Mouse (Mus musculus) macrophage (primary cell): ENCODE measurements around the gene Cysrt1. TPM values are rescaled to one million over a fixed set of nuclear protein-coding genes. Genes with fewer than 3 reads are reported as not detected.

Experiments
- H3K27ac ChIP-seq: fragments of 350-480 bp; formaldehyde crosslinking; 2 replicates; pipeline ENCODE4 v1.9.0; 2021
- H3K36me3 ChIP-seq: fragments of 350-480 bp; formaldehyde crosslinking; 2 replicates; pipeline ENCODE4 v1.9.0; 2021; ENCODE audit errors: inconsistent target
- H3K4me3 ChIP-seq: fragments of 350-480 bp; formaldehyde crosslinking; 2 replicates; pipeline ENCODE4 v1.9.0; 2021; ENCODE audit errors: inconsistent target
- H3K79me2 ChIP-seq: fragments of 350-480 bp; formaldehyde crosslinking; 2 replicates; pipeline ENCODE4 v1.9.0; 2021; ENCODE audit errors: inconsistent target
- WGBS: methylation state at CpG from one replicate; pipeline ENCODE4 v1.1.7; 2026; ENCODE audit warnings: inconsistent platforms; ENCODE audit not compliant: missing documents; 5-methylcytosine and 5-hydroxymethylcytosine counted together
- polyA plus RNA-seq: library from polyadenylated mRNA; stranded (reverse); fragments of 250-400 nt; gene quantifications from 3 replicates; pipeline ENCODE4 v1.2.4, GENCODE M21; 2018; ENCODE audit warnings: inconsistent platforms

Gene Cysrt1
- polyA plus RNA-seq, 1 experiment from 2014 or later, result not detected

DNA sequence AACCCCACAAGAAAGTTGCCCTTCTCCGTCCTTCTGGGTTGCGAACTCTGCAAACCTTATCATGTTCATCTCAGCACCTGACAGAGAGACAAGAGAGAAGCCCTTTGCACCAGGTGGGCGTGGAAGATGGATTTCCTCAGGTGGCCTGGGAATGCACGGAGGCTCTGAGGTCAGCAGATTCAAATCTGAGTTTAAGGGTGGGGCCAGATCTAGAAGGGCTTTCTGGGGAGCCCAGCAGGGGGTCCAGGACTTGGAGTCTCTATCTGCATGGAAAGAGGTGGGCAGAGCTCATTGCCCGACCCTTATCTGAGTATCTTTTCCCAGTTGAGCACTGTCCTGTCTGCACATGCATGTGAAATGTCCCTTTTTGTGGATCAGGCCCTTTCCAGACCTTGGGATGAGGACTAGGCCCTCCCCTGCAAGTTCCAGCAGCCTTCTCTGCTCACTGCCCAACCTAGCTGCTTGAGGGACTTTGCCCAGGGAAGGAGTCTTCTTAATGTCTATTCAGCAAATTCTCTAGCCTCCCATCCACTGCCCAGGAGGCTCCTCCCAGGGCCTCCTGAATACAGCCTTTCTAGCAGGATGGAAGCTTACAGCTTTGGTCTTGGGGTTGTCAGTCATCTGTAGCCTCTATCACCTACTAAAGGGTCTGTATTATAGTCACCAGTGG, 7.6 kb downstream of the Cysrt1 start:
- H3K36me3 ChIP-seq, result no peaks in the 10 kb centered on the region
- WGBS, result 91% methylated on average over 5 of the region's 5 CpGs
- no peak overlapping the region for H3K4me3 ChIP-seq
- no peak overlapping the region for H3K27ac ChIP-seq
- H3K79me2 ChIP-seq, result no peaks in the 10 kb centered on the region

- no peak within 1 kb of the TSS for H3K4me3 ChIP-seq
- no peaks in the 10 kb centered on the region for H3K79me2 ChIP-seq
- no peak within 1 kb of the TSS for H3K27ac ChIP-seq
- 61% methylated on average over 3 of the region's 3 CpGs for WGBS
- H3K36me3 ChIP-seq, result no peaks in the 10 kb centered on the region
These were observed 8.2 kb downstream of the Cysrt1 start, which contains the start of gene Slc34a3 for GRCm38 (mm10) chr2:25234050-25234449. TSS of gene Slc34a3 (minus strand) at chr2:25234364.

- Histone ChIP-seq H3K36me3 (no peaks in the 10 kb centered on the region), H3K27ac (no peak overlapping the region), H3K4me3 (no peak overlapping the region), H3K79me2 (no peaks in the 10 kb centered on the region)
- 22% methylated on average over 4 of the region's 4 CpGs for WGBS
These were observed 8.8 kb downstream of the Cysrt1 start for GRCm38 (mm10) chr2:25233421-25233820.

DNA sequence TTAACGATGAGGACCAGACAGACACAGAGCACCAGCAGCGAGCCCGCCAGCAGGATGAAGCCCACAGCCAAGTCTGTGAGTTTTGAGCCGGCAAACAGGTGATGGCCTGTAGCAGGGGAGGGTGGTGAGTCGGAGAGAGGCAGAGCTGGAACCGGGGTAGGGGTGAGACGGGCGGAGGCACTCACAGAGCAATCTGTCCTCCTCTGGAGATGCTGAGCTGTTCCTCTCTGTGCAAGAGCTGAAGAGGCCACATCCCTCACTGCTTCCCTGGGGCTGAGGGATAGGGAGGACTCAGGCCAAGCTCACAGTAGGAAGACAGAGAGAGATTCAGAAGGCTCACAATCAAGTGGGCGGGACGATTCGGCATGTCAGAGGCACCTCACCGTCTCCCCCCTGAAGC, 11.2 kb downstream of the Cysrt1 start:
- no peaks in the 10 kb centered on the region for H3K79me2 ChIP-seq
- no peaks in the 10 kb centered on the region for H3K36me3 ChIP-seq
- 91% methylated on average over 12 of the region's 12 CpGs for WGBS
- H3K27ac ChIP-seq, result no peak overlapping the region
- H3K4me3 ChIP-seq, result no peak overlapping the region

DNA sequence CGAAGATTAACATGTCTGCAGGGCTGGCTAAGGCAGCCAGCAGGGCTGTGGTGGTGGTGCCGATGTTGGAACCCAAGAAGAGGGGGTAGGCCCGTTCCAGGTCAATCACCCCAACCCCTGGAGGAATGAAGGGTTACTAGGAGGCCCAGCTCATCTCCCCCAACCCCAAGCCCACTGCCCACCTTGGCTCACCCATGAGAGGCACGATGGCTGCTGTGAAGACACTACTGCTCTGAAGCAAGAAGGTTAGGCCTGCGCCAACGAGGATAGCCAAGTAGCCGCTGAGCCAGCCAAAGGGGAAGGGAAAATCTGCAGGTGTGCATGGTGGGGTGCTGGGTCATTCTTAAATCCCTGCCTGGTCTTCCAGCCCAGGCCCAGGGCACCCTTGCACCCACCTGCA, 11.7 kb downstream of the Cysrt1 start:
- H3K4me3 ChIP-seq, result no peak overlapping the region
- WGBS, result 100% methylated on average over 7 of the region's 7 CpGs
- H3K27ac ChIP-seq, result no peak overlapping the region
- H3K79me2 ChIP-seq, result no peaks in the 10 kb centered on the region
- H3K36me3 ChIP-seq, result no peaks in the 10 kb centered on the region

DNA sequence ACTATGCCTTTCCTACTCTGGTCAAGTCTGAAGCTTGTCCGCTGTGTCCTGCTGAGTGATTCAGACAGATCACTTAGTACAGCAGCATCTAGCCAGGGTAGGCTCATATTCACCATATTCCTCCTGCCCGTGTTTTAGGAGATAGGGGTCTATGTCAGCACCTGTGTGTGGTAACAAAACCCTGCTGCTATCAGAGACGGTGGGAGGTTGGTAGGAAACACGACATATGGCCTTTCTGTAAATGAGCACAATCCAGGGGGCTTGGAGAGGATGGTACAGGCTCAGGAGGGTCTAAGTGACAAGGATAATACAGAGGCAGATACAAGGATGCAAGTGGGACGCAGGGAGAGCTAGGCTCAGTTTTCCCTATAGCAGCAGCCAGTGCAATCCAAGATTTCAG, 12.7 kb downstream of the Cysrt1 start:
- WGBS, result 95% methylated on average over 5 of the region's 5 CpGs
- Histone ChIP-seq H3K79me2 (no peaks in the 10 kb centered on the region), H3K36me3 (no peaks in the 10 kb centered on the region), H3K27ac (no peak overlapping the region), H3K4me3 (no peak overlapping the region)

DNA sequence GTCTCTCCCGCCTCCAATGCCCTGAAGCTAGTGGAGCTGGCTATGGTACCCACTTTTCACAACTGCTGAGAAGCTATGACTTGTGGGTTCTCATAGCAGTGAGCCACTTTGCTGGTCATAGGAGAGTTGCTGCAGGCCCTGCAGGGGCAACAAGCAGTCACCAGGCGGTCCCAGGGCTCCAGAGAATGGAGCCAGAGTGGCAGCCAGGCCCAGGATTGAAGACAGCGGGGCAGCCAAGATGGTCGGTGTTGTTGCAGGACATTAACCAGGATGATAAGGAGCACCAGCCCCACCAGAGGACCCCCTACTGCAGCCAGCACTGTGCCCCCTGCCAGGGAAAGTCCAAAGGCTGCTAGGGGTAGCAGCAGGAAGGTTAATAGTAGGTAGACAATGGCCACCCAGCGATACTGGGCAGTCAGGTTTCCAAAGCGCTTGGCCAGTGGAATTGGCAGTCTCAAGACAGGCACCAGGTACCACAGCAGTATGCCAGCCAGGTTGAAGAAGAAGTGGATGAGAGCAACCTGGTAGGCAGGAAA, 13.2 kb downstream of the Cysrt1 start:
- 94% methylated on average over 6 of the region's 6 CpGs for WGBS
- Histone ChIP-seq H3K4me3 (no peak overlapping the region), H3K27ac (no peak overlapping the region), H3K36me3 (no peaks in the 10 kb centered on the region), H3K79me2 (peaks cover under 1% of the 10 kb centered on the region; the same call in 1 of the 2 replicates)

GRCm38 (mm10) chr2:25228431-25228889, 13.8 kb downstream of the Cysrt1 start:
- WGBS, result 1% methylated on average over 7 of the region's 7 CpGs
- H3K79me2 ChIP-seq, result peaks cover 6% of the 10 kb centered on the region
- peak overlapping the region; percentile 46; the same call in 1 of the 2 replicates for H3K27ac ChIP-seq
- H3K4me3 ChIP-seq, result peak overlapping the region; percentile 22
- no peaks in the 10 kb centered on the region for H3K36me3 ChIP-seq

- WGBS, result 98% methylated on average over 4 of the region's 4 CpGs
- Histone ChIP-seq H3K4me3 (no peak overlapping the region), H3K79me2 (peaks cover 13% of the 10 kb centered on the region), H3K27ac (no peak overlapping the region), H3K36me3 (no peaks in the 10 kb centered on the region)
These were observed 14.8 kb downstream of the Cysrt1 start for GRCm38 (mm10) chr2:25227406-25227805.

DNA sequence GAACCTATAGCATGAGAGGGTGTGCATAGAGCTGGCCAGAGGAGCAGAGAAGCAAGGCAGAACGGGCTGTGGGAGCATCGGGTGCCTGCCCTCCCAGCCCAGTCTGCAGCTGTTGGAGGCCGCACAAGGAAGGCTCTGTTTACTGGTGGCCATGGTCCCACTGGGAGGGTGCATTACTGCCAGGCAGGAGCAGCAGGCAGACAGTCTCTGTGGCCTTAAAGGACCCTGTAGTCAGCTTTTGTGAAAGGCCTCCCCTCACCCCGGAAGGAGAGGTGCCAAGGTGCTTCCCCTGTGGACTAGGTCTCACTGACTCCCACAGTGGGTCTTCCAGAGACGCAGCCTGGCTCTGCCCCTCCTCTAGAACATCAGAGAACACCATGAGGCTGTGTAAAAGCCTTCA, 15.4 kb downstream of the Cysrt1 start:
- Histone ChIP-seq H3K4me3 (no peak overlapping the region), H3K79me2 (peaks cover 13% of the 10 kb centered on the region), H3K36me3 (no peaks in the 10 kb centered on the region), H3K27ac (no peak overlapping the region)
- 87% methylated on average over 5 of the region's 5 CpGs for WGBS

- 88% methylated on average over 8 of the region's 8 CpGs for WGBS
- Histone ChIP-seq H3K36me3 (no peaks in the 10 kb centered on the region), H3K27ac (peak overlapping the region; percentile 80), H3K79me2 (peaks cover 13% of the 10 kb centered on the region), H3K4me3 (peak overlapping the region; percentile 78)
These were observed 16.4 kb downstream of the Cysrt1 start for GRCm38 (mm10) chr2:25225811-25226379.

DNA sequence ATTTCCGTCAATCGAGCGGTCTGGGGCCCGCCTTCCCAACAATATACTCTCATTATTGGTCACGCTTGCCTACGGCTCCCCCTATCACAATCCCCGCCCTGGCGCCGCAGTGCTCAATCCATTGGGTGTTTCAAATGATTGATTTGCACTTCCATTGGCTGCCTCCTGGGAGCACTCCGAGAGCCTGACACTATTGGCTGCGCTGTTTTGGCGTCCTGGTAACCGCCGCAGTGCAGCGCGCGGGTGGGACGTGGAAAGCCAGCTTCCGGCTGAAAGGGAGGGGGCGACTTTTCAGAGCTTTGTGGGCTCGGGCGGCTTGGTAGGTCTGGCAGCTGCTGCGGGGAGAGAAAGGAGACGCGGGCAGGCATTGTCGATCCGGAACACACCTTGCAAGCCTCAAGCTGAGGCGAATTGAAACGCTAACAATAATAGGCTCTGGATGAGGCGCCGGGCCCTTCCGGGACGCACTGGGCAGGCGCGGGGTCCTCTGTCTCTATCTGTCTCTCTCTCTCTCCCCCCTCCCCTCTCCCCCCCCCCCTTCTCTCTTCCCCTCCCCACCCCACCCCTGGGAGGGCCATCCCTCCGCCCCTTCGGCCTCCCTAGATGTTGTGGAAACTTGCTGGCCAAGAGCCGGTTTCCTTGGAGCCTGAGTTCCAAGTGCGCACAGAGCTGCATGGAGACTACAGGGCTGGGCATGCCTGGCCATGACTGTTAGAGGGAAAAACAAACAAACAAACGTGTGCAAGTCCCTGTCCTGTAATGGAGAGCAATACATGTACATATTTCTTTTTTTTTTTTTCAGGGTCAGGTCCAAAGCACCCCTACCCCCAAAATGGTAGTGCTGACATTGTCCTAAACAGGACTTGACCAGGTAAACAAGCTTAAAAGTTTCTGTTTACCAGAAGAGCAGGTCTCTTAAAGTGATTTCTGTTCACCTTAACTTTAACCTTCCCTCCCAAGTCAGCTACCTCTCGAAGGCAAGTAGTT, 17.2 kb downstream of the Cysrt1 start:
- peak overlapping the region; percentile 80 for H3K27ac ChIP-seq
- H3K36me3 ChIP-seq, result no peaks in the 10 kb centered on the region
- peak overlapping the region; percentile 78 for H3K4me3 ChIP-seq
- H3K79me2 ChIP-seq, result peaks cover 13% of the 10 kb centered on the region
- 3% methylated on average over 33 of the region's 41 CpGs for WGBS

DNA sequence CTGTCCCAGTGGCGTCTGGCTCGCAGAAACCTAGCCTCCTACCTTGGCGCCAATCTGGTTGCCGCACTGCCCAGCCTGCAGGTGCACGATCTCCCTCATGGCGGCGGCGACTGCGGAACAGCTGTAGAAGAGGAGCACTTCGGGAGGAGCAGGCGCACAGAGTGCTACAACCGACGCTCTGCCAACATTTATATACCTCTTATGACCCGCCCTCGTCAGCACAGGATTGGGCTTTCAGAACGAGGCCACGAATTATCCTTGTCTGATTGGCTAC, 17.8 kb downstream of the Cysrt1 start, which contains the start of gene Tubb4b:
Gene Tubb4b, minus strand, starts transcription at position 211 of the 274 bp plus-strand sequence.
- Histone ChIP-seq H3K27ac (peak within 1 kb of the TSS; percentile 80), H3K36me3 (no peaks in the 10 kb centered on the region), H3K79me2 (peaks cover 13% of the 10 kb centered on the region), H3K4me3 (peak within 1 kb of the TSS; percentile 78)
- 2% methylated on average over 17 of the region's 17 CpGs for WGBS

- Histone ChIP-seq H3K4me3 (peak overlapping the region; percentile 78), H3K36me3 (no peaks in the 10 kb centered on the region), H3K27ac (peak overlapping the region; percentile 68), H3K79me2 (peaks cover 13% of the 10 kb centered on the region)
- under 1% methylated on average over 47 of the region's 53 CpGs for WGBS
These were observed 18.4 kb downstream of the Cysrt1 start for GRCm38 (mm10) chr2:25223681-25224491.
